Mouse (Mus musculus): ENCODE measurements around the gene Dpf3.

GRCm38 (mm10) chr12:83369416-83369815 is 118.1 kb downstream of the Dpf3 start:
- TF ChIP-seq GATA1 (IDR thresholded peaks at IDR 0.05; ENCODE audit: low read length): no peak
- TF ChIP-seq TAL1 (IDR thresholded peaks at IDR 0.05; ENCODE audit: low read length): no peak

Data from erythroblast, embryonic 14.5 days (primary cell).